Mouse (Mus musculus) liver, adult 2 months (tissue): ENCODE data around the gene Ice2.

ENCODE experiments used
- CTCF ChIP-seq: fragments of 200-500 bp; IDR thresholded peaks from 2 replicates; pipeline ENCODE4 v1.5.1; 2011; ENCODE audit warnings: low read depth, low read length, control low read depth
- POLR2A ChIP-seq: fragments of 200-500 bp; IDR thresholded peaks from 2 replicates; pipeline ENCODE4 v1.6.1; 2011; ENCODE audit warnings: low read length, control low read depth; ENCODE audit not compliant: insufficient read depth; ENCODE audit errors: extremely low read depth

- TF ChIP-seq CTCF (no peak), POLR2A (no peak)
Observed at GRCm38 (mm10) chr9:69380546-69380945, 17.2 kb upstream of the Ice2 start.
